Mouse (Mus musculus): Measurements from ENCODE around the gene Fmn2. TPM values are rescaled to one million over a fixed set of nuclear protein-coding genes. Genes with fewer than 3 reads are reported as not detected.

The Fmn2 gene
- total RNA-seq, 2 experiments from 2014 or later: 0.42 TPM; not detected in 1

GRCm38 (mm10) chr1:174649421-174649826 is 147.8 kb downstream of the Fmn2 start:
- ATAC-seq (replicated peaks; ENCODE audit: low FRiP score, poor library complexity, severe bottlenecking): no peak

- ATAC-seq (replicated peaks; ENCODE audit: low FRiP score, poor library complexity, severe bottlenecking): no peak
Measured at GRCm38 (mm10) chr1:174654565-174654964, 152.9 kb downstream of the Fmn2 start.

DNA sequence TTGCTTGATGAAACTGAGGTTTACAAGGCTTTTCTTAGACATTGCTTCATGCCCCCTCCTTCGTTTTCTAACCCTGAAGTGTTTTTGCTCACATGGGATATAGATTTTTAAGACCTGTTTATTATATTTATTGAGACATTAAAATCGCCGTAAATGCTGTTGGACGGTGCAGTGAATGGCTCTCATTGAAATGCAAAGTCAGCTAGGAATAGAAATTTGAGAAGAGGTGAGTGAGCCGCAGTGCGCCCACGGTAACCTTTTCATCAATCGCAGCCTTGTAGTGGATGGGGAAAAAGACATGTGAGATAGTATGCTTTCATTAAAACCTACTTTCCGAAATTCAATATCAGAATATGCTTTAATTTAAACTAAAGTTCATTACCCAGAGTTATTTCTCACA is 153.7 kb downstream of the Fmn2 start:
- ATAC-seq (replicated peaks; ENCODE audit: low FRiP score, poor library complexity, severe bottlenecking): no peak

DNA sequence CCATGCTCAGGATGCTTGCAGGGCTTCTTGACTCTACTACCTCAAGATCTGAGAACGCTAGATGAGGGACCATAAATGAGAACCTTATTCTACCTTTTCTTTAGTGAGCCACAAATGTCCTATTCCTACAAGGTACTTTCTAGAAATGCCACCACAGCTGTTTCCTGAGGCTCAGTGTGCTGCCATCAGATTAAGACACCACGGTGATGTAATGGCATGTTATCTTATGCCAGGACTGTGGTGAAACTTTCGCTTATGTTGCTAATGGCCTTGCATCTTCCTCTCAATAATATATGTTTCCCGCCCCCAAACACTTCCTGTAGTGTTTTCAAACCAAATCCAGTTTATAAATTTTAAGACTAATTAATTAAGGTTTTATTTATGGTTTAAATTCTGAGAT is 154.9 kb downstream of the Fmn2 start:
- no peak for ATAC-seq (replicated peaks; ENCODE audit: low FRiP score, poor library complexity, severe bottlenecking)

- ATAC-seq (replicated peaks; ENCODE audit: low FRiP score, poor library complexity, severe bottlenecking): no peak
Measured at GRCm38 (mm10) chr1:174659459-174660223, 158.0 kb downstream of the Fmn2 start.

DNA sequence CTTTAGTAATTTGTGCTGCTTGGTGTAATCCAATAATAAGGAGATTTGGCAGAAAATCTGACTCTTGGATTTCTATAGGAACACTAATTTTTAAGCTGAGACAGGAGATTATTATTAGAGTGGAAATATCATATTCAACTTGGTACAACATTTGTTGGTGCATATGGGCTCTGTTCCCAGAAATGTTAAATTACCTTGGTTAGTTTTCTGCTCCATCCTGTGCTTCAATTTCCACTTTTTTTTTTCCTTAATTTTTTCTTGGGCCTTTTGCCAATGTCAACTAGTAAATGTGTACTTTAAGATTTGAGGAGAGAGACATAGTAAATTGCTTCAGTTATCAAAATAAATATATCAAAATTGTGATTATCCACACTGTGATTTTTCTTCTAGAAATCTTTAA is 163.5 kb downstream of the Fmn2 start:
- ATAC-seq (replicated peaks; ENCODE audit: low FRiP score, poor library complexity, severe bottlenecking): no peak

DNA sequence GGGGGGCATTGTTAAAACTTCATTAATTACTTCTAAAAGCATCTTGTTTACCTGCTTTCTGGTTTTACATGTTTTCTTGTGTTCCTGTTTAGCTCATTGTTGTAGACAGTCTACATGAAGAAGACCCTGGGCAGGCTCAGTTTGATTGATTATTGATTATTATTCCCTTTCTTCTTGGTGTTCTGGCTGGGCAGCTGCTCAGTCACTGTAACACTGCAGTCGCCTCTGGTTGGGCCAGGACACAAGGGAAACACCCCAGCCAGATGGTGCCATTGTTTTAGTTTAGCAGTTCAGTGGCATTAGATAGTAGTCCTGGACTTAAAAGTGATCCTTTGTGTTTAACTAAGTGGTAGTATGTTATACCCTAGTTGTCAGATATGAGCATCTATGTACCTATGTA is 167.5 kb downstream of the Fmn2 start:
- no peak for ATAC-seq (replicated peaks; ENCODE audit: low FRiP score, poor library complexity, severe bottlenecking)

DNA sequence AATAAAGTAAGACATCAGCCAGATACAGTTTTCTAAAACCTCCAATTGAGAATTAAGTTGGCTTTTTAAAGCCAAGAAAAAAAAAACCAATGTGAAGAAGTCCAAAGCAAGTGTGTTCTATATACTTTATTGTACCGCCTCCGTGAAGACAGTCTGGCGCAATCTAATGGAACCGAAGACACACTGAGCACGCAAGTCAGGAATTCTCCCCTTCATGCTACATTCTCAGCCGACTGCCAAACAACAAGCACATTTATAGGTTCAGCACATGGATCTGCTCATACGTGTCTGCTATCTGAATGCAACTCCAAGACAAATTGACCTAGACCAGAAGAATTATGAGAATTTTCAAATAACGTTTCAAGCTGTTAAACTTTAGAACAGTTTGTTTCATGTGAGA is 169.2 kb downstream of the Fmn2 start:
- ATAC-seq (replicated peaks; ENCODE audit: low FRiP score, poor library complexity, severe bottlenecking): no peak

DNA sequence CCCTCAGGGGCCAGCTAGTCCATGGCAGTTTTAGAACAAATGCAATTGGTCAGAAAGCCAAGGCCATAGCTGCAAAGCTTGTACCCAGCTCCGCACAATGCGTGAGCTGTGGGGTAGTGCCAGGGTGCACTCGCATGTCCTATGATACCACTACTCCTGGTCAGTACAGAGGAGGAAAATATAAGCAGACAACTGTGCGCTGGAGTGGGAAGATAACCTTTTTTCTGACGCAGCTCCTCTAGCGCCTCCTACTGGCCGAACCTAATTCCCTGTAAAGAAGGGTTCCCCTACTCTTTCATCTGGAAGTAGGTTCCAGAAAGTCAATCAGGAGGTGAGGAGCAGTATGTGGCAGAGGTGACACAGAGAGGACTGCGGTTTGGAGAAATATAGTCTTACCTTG is 173.0 kb downstream of the Fmn2 start:
- no peak for ATAC-seq (replicated peaks; ENCODE audit: low FRiP score, poor library complexity, severe bottlenecking)

DNA sequence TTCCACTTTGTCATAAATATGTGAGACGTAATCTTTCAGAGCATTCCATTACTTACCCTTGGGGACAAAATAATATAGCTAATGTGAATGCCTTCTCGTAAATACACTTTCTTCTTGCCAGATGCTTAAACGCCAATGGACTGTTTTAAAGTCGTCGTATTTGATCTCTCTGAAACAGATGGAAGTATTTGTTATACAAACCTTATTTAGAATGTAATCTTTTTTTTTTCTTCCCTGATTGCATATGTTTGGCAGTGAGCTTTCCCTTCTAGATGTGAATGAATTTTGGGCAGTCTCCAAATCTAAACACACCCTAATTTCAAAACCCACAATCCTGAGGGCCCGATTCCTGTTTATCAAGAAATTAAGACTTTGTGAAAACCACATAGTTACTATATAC is 173.7 kb downstream of the Fmn2 start:
- no peak for ATAC-seq (replicated peaks; ENCODE audit: low FRiP score, poor library complexity, severe bottlenecking)

GRCm38 (mm10) chr1:174676187-174676586 is 174.6 kb downstream of the Fmn2 start:
- no peak for ATAC-seq (replicated peaks; ENCODE audit: low FRiP score, poor library complexity, severe bottlenecking)

GRCm38 (mm10) chr1:174677211-174677610 is 175.6 kb downstream of the Fmn2 start:
- no peak for ATAC-seq (replicated peaks; ENCODE audit: low FRiP score, poor library complexity, severe bottlenecking)

- ATAC-seq (replicated peaks; ENCODE audit: low FRiP score, poor library complexity, severe bottlenecking): no peak
Measured at GRCm38 (mm10) chr1:174689301-174689700, 187.7 kb downstream of the Fmn2 start.

DNA sequence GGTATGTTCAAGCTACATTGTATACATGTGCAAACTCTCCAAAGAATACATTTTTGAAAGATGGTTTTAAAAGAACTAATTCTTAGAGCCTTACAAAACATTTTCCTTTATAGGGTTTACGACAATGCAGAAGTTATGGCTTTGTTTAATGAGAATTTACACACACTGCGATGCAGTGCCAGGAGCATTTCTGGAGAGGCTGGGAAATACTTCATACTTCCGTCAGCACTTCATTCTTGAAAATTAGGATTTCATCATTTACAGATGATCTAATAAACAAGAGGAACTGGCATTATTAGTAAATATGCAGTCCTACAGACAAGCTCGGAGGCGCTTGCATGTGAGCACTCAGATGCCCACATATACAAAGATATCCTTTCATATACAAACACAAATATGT is 199.2 kb downstream of the Fmn2 start:
- no peak for ATAC-seq (replicated peaks; ENCODE audit: low FRiP score, poor library complexity, severe bottlenecking)

- ATAC-seq (replicated peaks; ENCODE audit: low FRiP score, poor library complexity, severe bottlenecking): no peak
Measured at GRCm38 (mm10) chr1:174701835-174702234, 200.2 kb downstream of the Fmn2 start.

- no peak for ATAC-seq (replicated peaks; ENCODE audit: low FRiP score, poor library complexity, severe bottlenecking)
Measured at GRCm38 (mm10) chr1:174703909-174704308, 202.3 kb downstream of the Fmn2 start.

DNA sequence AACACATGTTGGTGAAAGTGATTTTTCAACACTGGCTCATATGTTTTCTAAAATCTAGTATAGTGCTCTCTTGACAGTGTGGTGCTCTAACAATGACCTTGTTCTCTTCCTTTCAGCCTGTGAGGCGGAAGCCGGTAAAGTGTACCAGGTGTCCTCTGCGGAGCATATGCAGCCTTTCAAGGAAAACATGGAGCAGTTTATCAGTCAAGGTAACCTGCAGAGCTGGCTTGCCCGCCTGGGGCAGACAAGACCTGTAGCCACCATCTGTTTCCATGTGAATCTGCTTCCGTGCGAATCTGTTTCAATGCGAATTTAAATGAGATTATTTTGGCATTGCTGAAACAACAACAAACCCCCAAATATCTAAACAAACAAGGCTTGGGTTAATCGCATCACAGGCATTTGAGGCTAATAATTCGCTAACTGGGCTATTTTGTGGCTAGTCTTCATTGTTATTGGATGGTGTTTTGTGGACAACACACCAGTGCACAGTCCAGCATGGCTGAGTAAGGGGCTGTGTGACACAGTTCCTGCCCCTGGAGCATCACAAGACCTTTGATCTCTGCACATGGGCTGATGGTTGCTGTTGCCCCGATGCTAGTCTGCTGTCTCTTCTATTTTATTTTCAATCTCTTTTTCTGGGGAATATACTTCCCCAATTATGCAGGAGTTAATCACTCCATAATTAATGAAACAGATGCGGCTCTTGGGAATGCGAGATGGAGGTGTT is 218.3 kb downstream of the Fmn2 start:
- no peak for ATAC-seq (replicated peaks; ENCODE audit: low FRiP score, poor library complexity, severe bottlenecking)

- no peak for ATAC-seq (replicated peaks; ENCODE audit: low FRiP score, poor library complexity, severe bottlenecking)
Measured at GRCm38 (mm10) chr1:174728771-174729170, 227.1 kb downstream of the Fmn2 start.

GRCm38 (mm10) chr1:174732715-174733114 is 231.1 kb downstream of the Fmn2 start:
- no peak for ATAC-seq (replicated peaks; ENCODE audit: low FRiP score, poor library complexity, severe bottlenecking)

- no peak for ATAC-seq (replicated peaks; ENCODE audit: low FRiP score, poor library complexity, severe bottlenecking)
Measured at GRCm38 (mm10) chr1:174738958-174739357, 237.3 kb downstream of the Fmn2 start.

DNA sequence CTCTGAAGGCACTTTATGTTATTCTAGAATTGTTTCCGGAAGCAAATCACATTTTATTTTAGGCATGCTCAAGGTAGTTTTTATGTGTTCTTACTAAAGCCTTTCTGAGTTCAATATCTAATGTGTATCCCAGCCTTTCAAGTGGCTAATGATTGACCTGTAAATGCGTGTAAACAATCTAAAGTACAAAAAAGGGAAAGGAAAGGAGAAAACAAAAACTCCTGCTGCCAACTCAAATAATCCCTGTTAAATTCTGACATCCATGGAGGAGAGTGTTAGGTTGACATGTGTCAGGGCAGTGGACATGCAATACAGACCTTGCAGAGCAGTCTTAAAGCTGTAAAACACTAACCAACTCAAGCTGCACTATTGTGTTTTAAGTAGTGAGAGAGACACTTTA is 241.0 kb downstream of the Fmn2 start:
- no peak for ATAC-seq (replicated peaks; ENCODE audit: low FRiP score, poor library complexity, severe bottlenecking)
